Mouse (Mus musculus) heart, postnatal 0 days (tissue): ENCODE data around the gene Zfhx3. TPM values are rescaled to one million over a fixed set of nuclear protein-coding genes. Genes with fewer than 3 reads are reported as not detected.

Source experiments
- ATAC-seq: fragments of 200-750 bp; cut with Nextera tagmentation; 2 replicates; pipeline ENCODE4 v1.8.0; 2017; ENCODE audit warnings: low read depth, moderate number of reproducible peaks, moderate library complexity; ENCODE audit not compliant: insufficient read depth
- DNase-seq: peaks from one replicate; pipeline ENCODE4 v3.0.0-alpha.2; 2016; ENCODE audit warnings: low spot score
- H3K27ac ChIP-seq: fragments of 300-500 bp; sonication (generic); 2 replicates; pipeline ENCODE4 v1.5.1; 2014; ENCODE audit warnings: low read depth, mild to moderate bottlenecking
- H3K27me3 ChIP-seq: fragments of 300-500 bp; sonication (generic); 2 replicates; pipeline ENCODE4 v1.6.1; 2014; ENCODE audit warnings: low read length, mixed read lengths; ENCODE audit not compliant: control insufficient read depth, insufficient read depth
- H3K36me3 ChIP-seq: fragments of 300-500 bp; sonication (generic); replicated peaks from 2 replicates; pipeline ENCODE4 v1.6.1; 2014; ENCODE audit warnings: low read length, mixed read lengths; ENCODE audit not compliant: control insufficient read depth, insufficient read depth
- H3K4me1 ChIP-seq: fragments of 300-500 bp; sonication (generic); 2 replicates; pipeline ENCODE4 v1.6.1; 2014; ENCODE audit warnings: antibody characterized with exemption; ENCODE audit not compliant: control insufficient read depth, insufficient read depth
- H3K4me2 ChIP-seq: fragments of 300-500 bp; sonication (generic); 2 replicates; pipeline ENCODE4 v1.6.1; 2014; ENCODE audit warnings: low read depth, mild to moderate bottlenecking, low read length, moderate library complexity
- H3K4me3 ChIP-seq: fragments of 300-500 bp; sonication (generic); 2 replicates; pipeline ENCODE4 v1.5.1; 2014; ENCODE audit warnings: low read depth, low read length
- H3K9ac ChIP-seq: fragments of 300-500 bp; sonication (generic); replicated peaks from 2 replicates; pipeline ENCODE4 v1.6.1; 2014; ENCODE audit warnings: low read depth, low read length, mixed read lengths
- H3K9me3 ChIP-seq: fragments of 300-500 bp; sonication (generic); replicated peaks from 2 replicates; pipeline ENCODE4 v1.6.1; 2016; ENCODE audit warnings: low read length; ENCODE audit not compliant: control insufficient read depth
- CTCF ChIP-seq: IDR thresholded peaks from 2 replicates; pipeline ENCODE4 v1.5.1; 2016; ENCODE audit warnings: antibody characterized with exemption, control low read depth, low read depth
- EP300 ChIP-seq: IDR thresholded peaks from 2 replicates; pipeline ENCODE4 v1.6.1; 2016; ENCODE audit warnings: antibody characterized with exemption, low read depth
- WGBS: fragments of 180-500 bp; shearing (Covaris S2); extraction: QIAGEN DNeasy Blood & Tissue Kit; methylation state at CpG from one replicate; pipeline ENCODE4 v1.1.7; 2014; 5-methylcytosine and 5-hydroxymethylcytosine counted together
- polyA plus RNA-seq: library from polyadenylated mRNA; unstranded; fragments of >200 nt; fragmentation: Nextera tagmentation; extraction: Ambion mirVana; gene quantifications from 2 replicates; pipeline ENCODE4 v1.2.1, GENCODE M21; 2015
- total RNA-seq: library from RNA; depleted of rRNA; stranded (reverse); fragments of >200 nt; gene quantifications from 2 replicates; pipeline ENCODE4 v1.2.3, GENCODE M21; 2014; ENCODE audit warnings: low replicate concordance

The Zfhx3 gene
- total and polyA plus RNA-seq, 2 experiments from 2014 or later, result 2.0 to 2.5 TPM

DNA sequence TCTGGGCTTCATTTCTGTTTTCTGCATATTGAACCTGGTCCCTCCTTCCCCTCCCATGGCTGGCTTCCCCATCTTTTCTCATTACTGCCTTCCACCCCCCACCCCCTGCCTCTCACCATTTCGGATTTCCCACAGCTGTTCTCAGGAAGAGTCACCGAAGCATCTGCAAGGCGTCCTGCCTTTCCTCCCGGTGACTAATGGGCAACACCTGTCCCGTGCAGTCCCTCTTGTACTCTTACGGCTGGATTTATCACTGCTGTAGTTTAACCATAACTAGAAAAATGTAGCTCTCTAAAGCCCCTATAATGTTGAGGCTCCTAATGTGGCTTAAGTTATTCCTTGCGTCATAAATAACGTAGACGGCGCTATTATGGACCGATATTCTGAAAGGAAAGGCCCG, 119.5 kb downstream of the Zfhx3 start:
- H3K4me3 ChIP-seq, result no peak overlapping the region
- ATAC-seq, result no peak
- DNase-seq, result no peak
- H3K4me2 ChIP-seq, result no peak overlapping the region
- no peaks in the 10 kb centered on the region for H3K36me3 ChIP-seq
- TF ChIP-seq EP300, result no peak
- no peak for TF ChIP-seq CTCF
- no peaks in the 10 kb centered on the region for H3K9me3 ChIP-seq
- no peak overlapping the region for H3K27ac ChIP-seq
- H3K9ac ChIP-seq, result no peak overlapping the region
- no peaks in the 10 kb centered on the region for H3K4me1 ChIP-seq
- 77% methylated on average over 12 of the region's 12 CpGs for WGBS
- H3K27me3 ChIP-seq, result no peaks in the 10 kb centered on the region

GRCm38 (mm10) chr8:108067111-108067510, 124.7 kb downstream of the Zfhx3 start:
- no peak overlapping the region for H3K4me2 ChIP-seq
- H3K36me3 ChIP-seq, result no peaks in the 10 kb centered on the region
- H3K9me3 ChIP-seq, result no peaks in the 10 kb centered on the region
- TF ChIP-seq CTCF (no peak), EP300 (no peak)
- WGBS, result 90% methylated on average over 6 of the region's 6 CpGs
- no peaks in the 10 kb centered on the region for H3K4me1 ChIP-seq
- ATAC-seq (no peak), DNase-seq (no peak)
- no peaks in the 10 kb centered on the region for H3K27me3 ChIP-seq
- no peak overlapping the region for H3K9ac ChIP-seq
- no peak overlapping the region for H3K4me3 ChIP-seq
- H3K27ac ChIP-seq, result no peak overlapping the region

DNA sequence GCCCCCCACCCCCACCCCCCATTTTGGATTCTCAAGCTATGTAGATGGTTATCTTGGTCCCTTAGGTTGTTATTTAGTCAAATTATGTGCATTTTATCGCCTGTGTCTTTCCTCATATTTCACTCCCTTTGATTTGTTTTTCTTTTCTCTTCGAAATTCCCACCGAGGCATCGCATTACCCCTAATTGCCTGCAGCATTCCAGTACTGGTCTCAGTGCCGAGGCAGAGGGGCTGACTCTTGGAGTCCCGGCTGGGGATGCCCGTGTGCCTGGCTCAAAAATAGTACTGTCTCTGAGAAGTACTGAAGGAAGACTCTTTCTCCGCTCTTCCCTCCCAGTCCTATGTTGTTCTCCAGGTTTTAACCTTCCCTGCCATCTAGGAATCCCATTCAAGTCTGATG, 125.8 kb downstream of the Zfhx3 start:
- no peak for ATAC-seq
- no peak for DNase-seq
- no peaks in the 10 kb centered on the region for H3K4me1 ChIP-seq
- H3K9me3 ChIP-seq, result no peaks in the 10 kb centered on the region
- 45% methylated on average over 8 of the region's 8 CpGs for WGBS
- H3K27ac ChIP-seq, result no peak overlapping the region
- no peaks in the 10 kb centered on the region for H3K36me3 ChIP-seq
- no peak overlapping the region for H3K4me2 ChIP-seq
- no peak overlapping the region for H3K9ac ChIP-seq
- H3K4me3 ChIP-seq, result no peak overlapping the region
- TF ChIP-seq EP300 (no peak), CTCF (no peak)
- H3K27me3 ChIP-seq, result no peaks in the 10 kb centered on the region

GRCm38 (mm10) chr8:108070438-108070837, 128.0 kb downstream of the Zfhx3 start:
- H3K36me3 ChIP-seq, result no peaks in the 10 kb centered on the region
- no peak overlapping the region for H3K9ac ChIP-seq
- H3K27me3 ChIP-seq, result no peaks in the 10 kb centered on the region
- ATAC-seq, result no peak
- H3K4me3 ChIP-seq, result no peak overlapping the region
- TF ChIP-seq CTCF, result no peak
- TF ChIP-seq EP300, result no peak
- H3K9me3 ChIP-seq, result no peaks in the 10 kb centered on the region
- H3K4me1 ChIP-seq, result no peaks in the 10 kb centered on the region
- no peak overlapping the region for H3K4me2 ChIP-seq
- DNase-seq, result no peak
- WGBS, result 73% methylated on average over 4 of the region's 4 CpGs
- H3K27ac ChIP-seq, result no peak overlapping the region

GRCm38 (mm10) chr8:108072126-108072746, 129.8 kb downstream of the Zfhx3 start:
- Histone ChIP-seq H3K4me2 (no peak overlapping the region), H3K9me3 (no peaks in the 10 kb centered on the region), H3K27me3 (no peaks in the 10 kb centered on the region), H3K27ac (no peak overlapping the region), H3K9ac (no peak overlapping the region), H3K4me3 (no peak overlapping the region), H3K4me1 (no peaks in the 10 kb centered on the region), H3K36me3 (no peaks in the 10 kb centered on the region)
- 56% methylated on average over 2 of the region's 2 CpGs for WGBS
- ATAC-seq, result no peak
- no peak for DNase-seq
- no peak for TF ChIP-seq CTCF
- TF ChIP-seq EP300, result no peak

DNA sequence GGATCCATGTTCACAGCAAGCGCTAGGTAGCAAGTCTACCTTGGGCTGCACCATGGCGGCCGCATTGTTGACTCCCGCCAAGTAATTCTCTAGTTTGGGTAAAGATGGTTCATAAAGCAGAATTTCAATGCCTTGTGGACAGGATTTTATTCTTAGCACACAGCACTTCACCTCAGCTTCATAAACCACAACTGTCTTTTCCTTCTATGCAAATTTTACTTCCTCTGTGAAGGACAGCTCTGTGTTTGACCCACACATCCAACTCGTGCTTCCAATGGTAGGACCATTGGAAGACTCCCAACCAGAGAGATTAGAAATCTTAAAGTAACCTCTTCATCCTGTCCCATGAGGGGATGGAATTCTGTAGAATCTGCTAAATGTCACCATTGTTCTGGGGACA, 130.4 kb downstream of the Zfhx3 start:
- no peak for ATAC-seq
- Histone ChIP-seq H3K4me3 (no peak overlapping the region), H3K27ac (no peak overlapping the region), H3K36me3 (no peaks in the 10 kb centered on the region), H3K27me3 (no peaks in the 10 kb centered on the region), H3K4me2 (no peak overlapping the region), H3K4me1 (no peaks in the 10 kb centered on the region), H3K9me3 (no peaks in the 10 kb centered on the region), H3K9ac (no peak overlapping the region)
- DNase-seq, result no peak
- 84% methylated on average over 5 of the region's 5 CpGs for WGBS
- no peak for TF ChIP-seq CTCF
- no peak for TF ChIP-seq EP300
